Mouse (Mus musculus) stomach, postnatal 0 days (tissue): ENCODE results near the gene Shisa8.

Experiments used
- CTCF ChIP-seq: IDR thresholded peaks from 2 replicates; pipeline ENCODE4 v1.5.1; 2016; ENCODE audit warnings: antibody characterized with exemption, low read depth, mild to moderate bottlenecking, moderate library complexity
- EP300 ChIP-seq: optimal IDR thresholded peaks from 2 replicates; pipeline ENCODE3; 2016; ENCODE audit warnings: antibody characterized with exemption

DNA sequence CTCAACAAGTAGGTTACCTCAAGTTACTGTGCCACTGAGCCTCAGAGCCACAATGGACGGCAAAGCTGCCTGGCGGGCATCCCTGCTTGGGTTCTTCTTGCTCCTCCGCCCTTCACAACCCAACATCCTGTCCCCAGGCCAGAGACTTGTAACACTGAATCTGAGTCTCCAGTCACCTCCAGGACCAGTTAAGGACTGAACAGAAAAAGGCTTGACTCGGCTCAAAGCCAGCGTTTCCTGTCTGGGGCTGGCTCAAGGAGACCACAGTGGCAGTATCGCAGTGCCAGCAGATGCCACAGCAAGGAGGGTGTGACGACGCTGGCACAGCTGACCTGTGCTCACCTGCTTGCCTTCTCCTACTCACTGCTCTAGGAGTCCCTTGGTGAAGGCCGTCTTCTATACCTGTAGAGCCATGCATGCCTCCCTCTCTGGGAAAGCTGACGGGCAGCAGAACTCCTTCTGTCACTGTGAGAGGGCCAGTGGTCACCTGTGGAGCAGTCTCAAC is 15.3 kb downstream of the Shisa8 start:
- TF ChIP-seq CTCF (no peak), EP300 (no peak)
